Mouse (Mus musculus): ENCODE measurements around the gene Cdadc1. TPM values are rescaled to one million over a fixed set of nuclear protein-coding genes. Genes with fewer than 3 reads are reported as not detected.

Gene Cdadc1
- polyA plus RNA-seq, 1 experiment from 2014 or later, result 25.6 TPM

DNA sequence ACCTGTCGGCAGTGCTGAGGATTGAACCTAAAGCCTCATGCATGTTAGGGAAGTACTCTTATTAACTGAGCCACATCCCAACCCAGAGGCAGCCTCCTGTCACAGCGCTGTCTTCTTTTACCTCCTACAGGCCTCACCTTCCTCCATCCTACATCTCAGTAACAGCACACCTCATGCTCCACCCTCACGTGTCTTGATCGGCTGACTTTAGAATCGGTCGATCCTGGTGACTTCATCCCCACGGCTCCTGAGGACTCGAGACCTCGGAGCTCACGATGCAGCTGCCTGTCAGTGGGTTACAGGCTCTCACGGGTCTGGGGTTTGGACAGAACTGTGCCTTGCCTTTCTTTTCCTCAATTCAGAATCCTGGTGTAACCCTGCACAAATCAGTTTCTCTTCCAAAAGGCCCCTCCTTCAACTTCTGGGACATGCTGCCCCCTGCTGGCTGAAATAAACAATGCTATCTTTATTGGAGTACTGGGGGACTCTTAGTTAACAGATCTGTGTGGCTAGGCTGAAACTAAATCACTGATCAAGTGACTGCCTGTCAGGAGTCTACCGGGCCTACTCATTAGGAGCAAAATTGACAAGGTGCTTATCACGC lies 41.7 kb downstream of the Cdadc1 start:
- DNase-seq (ENCODE audit: low spot score), result peak; percentile 80
- no peaks in the 10 kb centered on the region; the same call in 1 of the 2 replicates for H3K4me1 ChIP-seq (replicated peaks; ENCODE audit: control insufficient read depth, insufficient read depth, low read length)
- H3K36me3 ChIP-seq (ENCODE audit: control insufficient read depth, insufficient read depth, low read length), result no peaks in the 10 kb centered on the region
- no peak overlapping the region for H3K9ac ChIP-seq (ENCODE audit: low read length)
- H3K4me2 ChIP-seq (ENCODE audit: low read depth, low read length, severe bottlenecking), result no peak overlapping the region
- 0 out of 2 replicates have a peak, but pooled peaks have one; percentile 15 for ATAC-seq (replicated peaks; ENCODE audit: low FRiP score)
- H3K27me3 ChIP-seq (ENCODE audit: control insufficient read depth, insufficient read depth, low read length), result no peaks in the 10 kb centered on the region
- 57% methylated on average over 13 of the region's 13 CpGs for WGBS
- H3K9me3 ChIP-seq (ENCODE audit: control insufficient read depth, low read length), result no peaks in the 10 kb centered on the region
- no peak overlapping the region for H3K27ac ChIP-seq (ENCODE audit: low read depth, low read length)
- no peak overlapping the region for H3K4me3 ChIP-seq (ENCODE audit: low read depth, low read length)

DNA sequence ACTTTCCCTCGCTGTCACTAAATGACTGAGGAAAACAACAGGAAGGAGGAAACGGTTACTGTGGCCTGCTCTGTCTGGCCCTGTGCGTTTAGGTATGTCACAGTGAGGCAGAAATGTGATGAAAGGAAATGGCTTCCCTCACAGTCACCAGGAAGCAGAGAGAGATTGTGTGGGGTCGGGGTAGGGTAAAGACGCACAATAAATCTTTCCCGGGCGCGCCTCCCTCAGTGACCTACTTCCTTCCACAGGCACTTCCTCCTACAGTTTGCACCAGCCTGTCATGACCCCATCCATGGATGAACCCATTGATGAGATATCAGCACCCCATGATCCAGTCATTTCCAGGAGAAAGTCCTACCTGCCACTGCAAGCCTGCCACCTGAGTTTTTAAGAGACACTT lies 42.7 kb downstream of the Cdadc1 start:
- no peaks in the 10 kb centered on the region for H3K27me3 ChIP-seq (ENCODE audit: control insufficient read depth, insufficient read depth, low read length)
- H3K9me3 ChIP-seq (ENCODE audit: control insufficient read depth, low read length), result no peaks in the 10 kb centered on the region
- H3K4me2 ChIP-seq (ENCODE audit: low read depth, low read length, severe bottlenecking), result no peak overlapping the region
- no peaks in the 10 kb centered on the region; the same call in 1 of the 2 replicates for H3K4me1 ChIP-seq (replicated peaks; ENCODE audit: control insufficient read depth, insufficient read depth, low read length)
- H3K27ac ChIP-seq (ENCODE audit: low read depth, low read length), result no peak overlapping the region
- DNase-seq (ENCODE audit: low spot score) (no peak), ATAC-seq (replicated peaks; ENCODE audit: low FRiP score) (no peak)
- H3K36me3 ChIP-seq (ENCODE audit: control insufficient read depth, insufficient read depth, low read length), result no peaks in the 10 kb centered on the region
- H3K9ac ChIP-seq (ENCODE audit: low read length), result no peak overlapping the region
- H3K4me3 ChIP-seq (ENCODE audit: low read depth, low read length), result no peak overlapping the region
- WGBS, result 88% methylated on average over 8 of the region's 8 CpGs

- Histone ChIP-seq H3K4me2 (ENCODE audit: low read depth, low read length, severe bottlenecking) (no peak overlapping the region), H3K36me3 (ENCODE audit: control insufficient read depth, insufficient read depth, low read length) (no peaks in the 10 kb centered on the region), H3K4me1 (replicated peaks; ENCODE audit: control insufficient read depth, insufficient read depth, low read length) (no peaks in the 10 kb centered on the region), H3K27ac (ENCODE audit: low read depth, low read length) (no peak overlapping the region), H3K9ac (ENCODE audit: low read length) (no peak overlapping the region), H3K9me3 (ENCODE audit: control insufficient read depth, low read length) (no peaks in the 10 kb centered on the region), H3K4me3 (ENCODE audit: low read depth, low read length) (no peak overlapping the region), H3K27me3 (ENCODE audit: control insufficient read depth, insufficient read depth, low read length) (no peaks in the 10 kb centered on the region)
- no peak for ATAC-seq (replicated peaks; ENCODE audit: low FRiP score)
- WGBS, result 80% methylated on average over 5 of the region's 5 CpGs
- no peak for DNase-seq (ENCODE audit: low spot score)
These were observed 43.7 kb downstream of the Cdadc1 start for GRCm38 (mm10) chr14:59554025-59554424.

GRCm38 (mm10) chr14:59551956-59552355 lies 45.8 kb downstream of the Cdadc1 start:
- Histone ChIP-seq H3K36me3 (ENCODE audit: control insufficient read depth, insufficient read depth, low read length) (no peaks in the 10 kb centered on the region), H3K4me3 (ENCODE audit: low read depth, low read length) (no peak overlapping the region), H3K4me1 (replicated peaks; ENCODE audit: control insufficient read depth, insufficient read depth, low read length) (no peaks in the 10 kb centered on the region), H3K27me3 (ENCODE audit: control insufficient read depth, insufficient read depth, low read length) (no peaks in the 10 kb centered on the region), H3K27ac (ENCODE audit: low read depth, low read length) (no peak overlapping the region), H3K9me3 (ENCODE audit: control insufficient read depth, low read length) (no peaks in the 10 kb centered on the region), H3K4me2 (ENCODE audit: low read depth, low read length, severe bottlenecking) (no peak overlapping the region), H3K9ac (ENCODE audit: low read length) (no peak overlapping the region)
- ATAC-seq (replicated peaks; ENCODE audit: low FRiP score) (no peak), DNase-seq (ENCODE audit: low spot score) (no peak)
- 78% methylated on average over 8 of the region's 8 CpGs for WGBS

DNA sequence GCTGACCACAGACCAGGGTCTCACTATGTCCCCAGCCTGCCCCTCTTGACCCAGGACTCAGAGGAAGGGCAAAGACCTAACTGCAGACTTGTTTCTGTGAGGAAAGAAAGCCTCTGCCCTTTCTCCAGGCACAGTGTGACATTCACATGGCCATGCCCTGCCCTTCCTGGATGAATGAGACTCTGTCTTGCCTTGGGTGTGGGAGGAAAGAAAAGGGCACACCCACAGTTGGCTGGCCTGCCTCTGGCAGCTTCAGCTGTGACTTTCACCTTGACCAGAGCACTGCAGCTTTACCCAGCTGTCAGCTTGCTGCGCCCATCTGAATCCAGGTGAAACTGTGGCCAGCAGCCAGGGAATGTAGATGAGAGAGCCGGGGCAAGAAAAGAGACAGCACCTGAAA lies 46.9 kb downstream of the Cdadc1 start:
- Histone ChIP-seq H3K9me3 (ENCODE audit: control insufficient read depth, low read length) (no peaks in the 10 kb centered on the region), H3K27me3 (ENCODE audit: control insufficient read depth, insufficient read depth, low read length) (no peaks in the 10 kb centered on the region), H3K4me2 (ENCODE audit: low read depth, low read length, severe bottlenecking) (no peak overlapping the region), H3K4me3 (ENCODE audit: low read depth, low read length) (no peak overlapping the region), H3K27ac (ENCODE audit: low read depth, low read length) (no peak overlapping the region), H3K9ac (ENCODE audit: low read length) (no peak overlapping the region), H3K4me1 (replicated peaks; ENCODE audit: control insufficient read depth, insufficient read depth, low read length) (no peaks in the 10 kb centered on the region), H3K36me3 (ENCODE audit: control insufficient read depth, insufficient read depth, low read length) (no peaks in the 10 kb centered on the region)
- WGBS, result 88% methylated on average over 2 of the region's 2 CpGs
- DNase-seq (ENCODE audit: low spot score), result no peak
- ATAC-seq (replicated peaks; ENCODE audit: low FRiP score), result no peak

GRCm38 (mm10) chr14:59549106-59549505 lies 48.7 kb downstream of the Cdadc1 start:
- WGBS, result 90% methylated on average over 6 of the region's 6 CpGs
- Histone ChIP-seq H3K36me3 (ENCODE audit: control insufficient read depth, insufficient read depth, low read length) (no peaks in the 10 kb centered on the region), H3K9me3 (ENCODE audit: control insufficient read depth, low read length) (no peaks in the 10 kb centered on the region)

GRCm38 (mm10) chr14:59548532-59548931 lies 49.2 kb downstream of the Cdadc1 start:
- no peaks in the 10 kb centered on the region for H3K27me3 ChIP-seq (ENCODE audit: control insufficient read depth, insufficient read depth, low read length)
- WGBS, result 92% methylated on average over 2 of the region's 2 CpGs
- DNase-seq (ENCODE audit: low spot score) (no peak), ATAC-seq (replicated peaks; ENCODE audit: low FRiP score) (no peak)
- H3K4me2 ChIP-seq (ENCODE audit: low read depth, low read length, severe bottlenecking), result no peak overlapping the region
- H3K9ac ChIP-seq (ENCODE audit: low read length), result no peak overlapping the region
- H3K27ac ChIP-seq (ENCODE audit: low read depth, low read length), result no peak overlapping the region
- no peak overlapping the region for H3K4me3 ChIP-seq (ENCODE audit: low read depth, low read length)
- no peaks in the 10 kb centered on the region for H3K4me1 ChIP-seq (replicated peaks; ENCODE audit: control insufficient read depth, insufficient read depth, low read length)
- H3K36me3 ChIP-seq (ENCODE audit: control insufficient read depth, insufficient read depth, low read length), result no peaks in the 10 kb centered on the region
- no peaks in the 10 kb centered on the region for H3K9me3 ChIP-seq (ENCODE audit: control insufficient read depth, low read length)

More at GRCm38 (mm10) chr14:59549106-59549505, 48.7 kb downstream of the Cdadc1 start:
- no peak overlapping the region for H3K9ac ChIP-seq (ENCODE audit: low read length)
- no peak overlapping the region for H3K27ac ChIP-seq (ENCODE audit: low read depth, low read length)
- DNase-seq (ENCODE audit: low spot score) (no peak), ATAC-seq (replicated peaks; ENCODE audit: low FRiP score) (no peak)
- no peaks in the 10 kb centered on the region for H3K4me1 ChIP-seq (replicated peaks; ENCODE audit: control insufficient read depth, insufficient read depth, low read length)
- no peak overlapping the region for H3K4me2 ChIP-seq (ENCODE audit: low read depth, low read length, severe bottlenecking)
- no peaks in the 10 kb centered on the region for H3K27me3 ChIP-seq (ENCODE audit: control insufficient read depth, insufficient read depth, low read length)
- H3K4me3 ChIP-seq (ENCODE audit: low read depth, low read length), result no peak overlapping the region

GRCm38 (mm10) chr14:59547530-59547929 lies 50.2 kb downstream of the Cdadc1 start:
- no peaks in the 10 kb centered on the region for H3K36me3 ChIP-seq (ENCODE audit: control insufficient read depth, insufficient read depth, low read length)
- no peak overlapping the region for H3K4me3 ChIP-seq (ENCODE audit: low read depth, low read length)
- no peaks in the 10 kb centered on the region for H3K9me3 ChIP-seq (ENCODE audit: control insufficient read depth, low read length)
- no peak overlapping the region for H3K27ac ChIP-seq (ENCODE audit: low read depth, low read length)
- H3K27me3 ChIP-seq (ENCODE audit: control insufficient read depth, insufficient read depth, low read length), result no peaks in the 10 kb centered on the region
- no peak overlapping the region for H3K4me2 ChIP-seq (ENCODE audit: low read depth, low read length, severe bottlenecking)
- H3K9ac ChIP-seq (ENCODE audit: low read length), result no peak overlapping the region
- no peaks in the 10 kb centered on the region for H3K4me1 ChIP-seq (replicated peaks; ENCODE audit: control insufficient read depth, insufficient read depth, low read length)
- ATAC-seq (replicated peaks; ENCODE audit: low FRiP score) (no peak), DNase-seq (ENCODE audit: low spot score) (no peak)
- WGBS, result 60% methylated on average over 5 of the region's 5 CpGs

GRCm38 (mm10) chr14:59546162-59546880 lies 51.4 kb downstream of the Cdadc1 start:
- Histone ChIP-seq H3K9me3 (ENCODE audit: control insufficient read depth, low read length) (no peaks in the 10 kb centered on the region), H3K4me3 (ENCODE audit: low read depth, low read length) (no peak overlapping the region), H3K9ac (ENCODE audit: low read length) (no peak overlapping the region), H3K4me2 (ENCODE audit: low read depth, low read length, severe bottlenecking) (no peak overlapping the region), H3K4me1 (replicated peaks; ENCODE audit: control insufficient read depth, insufficient read depth, low read length) (no peaks in the 10 kb centered on the region), H3K27me3 (ENCODE audit: control insufficient read depth, insufficient read depth, low read length) (no peaks in the 10 kb centered on the region), H3K27ac (ENCODE audit: low read depth, low read length) (no peak overlapping the region), H3K36me3 (ENCODE audit: control insufficient read depth, insufficient read depth, low read length) (no peaks in the 10 kb centered on the region)
- WGBS, result 89% methylated on average over 7 of the region's 7 CpGs
- ATAC-seq (replicated peaks; ENCODE audit: low FRiP score), result no peak
- DNase-seq (ENCODE audit: low spot score), result no peak
